Mouse (Mus musculus) hindbrain, postnatal 0 days (tissue): ENCODE results near the gene Adamtsl4. TPM values are rescaled to one million over a fixed set of nuclear protein-coding genes. Genes with fewer than 3 reads are reported as not detected.

Experiments used
- ATAC-seq: fragments of 200-750 bp; cut with Nextera tagmentation; 2 replicates; pipeline ENCODE4 v1.8.0; 2017; ENCODE audit warnings: mild to moderate bottlenecking, moderate TSS enrichment, moderate library complexity
- DNase-seq: peaks from one replicate; pipeline ENCODE4 v3.0.0-alpha.2; 2015; ENCODE audit warnings: low spot score
- H3K27ac ChIP-seq: fragments of 300-500 bp; sonication (generic); 2 replicates; pipeline ENCODE4 v1.5.1; 2014; ENCODE audit warnings: mild to moderate bottlenecking
- H3K27me3 ChIP-seq: fragments of 300-500 bp; sonication (generic); 2 replicates; pipeline ENCODE4 v1.6.1; 2014; ENCODE audit warnings: low read length, mixed read lengths; ENCODE audit not compliant: insufficient read depth
- H3K36me3 ChIP-seq: fragments of 300-500 bp; sonication (generic); 2 replicates; pipeline ENCODE4 v1.6.1; 2014; ENCODE audit warnings: low read length, mixed read lengths; ENCODE audit not compliant: insufficient read depth
- H3K4me1 ChIP-seq: fragments of 300-500 bp; sonication (generic); 2 replicates; pipeline ENCODE4 v1.6.1; 2014; ENCODE audit warnings: antibody characterized with exemption, low read length, mixed read lengths; ENCODE audit not compliant: insufficient read depth
- H3K4me2 ChIP-seq: fragments of 300-500 bp; sonication (generic); 2 replicates; pipeline ENCODE4 v1.6.1; 2014; ENCODE audit warnings: low read depth, mild to moderate bottlenecking, low read length, moderate library complexity, mixed read lengths
- H3K4me3 ChIP-seq: fragments of 300-500 bp; sonication (generic); 2 replicates; pipeline ENCODE4 v1.5.1; 2014; ENCODE audit warnings: low read length
- H3K9ac ChIP-seq: fragments of 300-500 bp; sonication (generic); replicated peaks from 2 replicates; pipeline ENCODE4 v1.6.1; 2014; ENCODE audit warnings: mild to moderate bottlenecking, low read length, moderate library complexity, mixed read lengths
- H3K9me3 ChIP-seq: fragments of 300-500 bp; sonication (generic); 2 replicates; pipeline ENCODE4 v1.6.1; 2016; ENCODE audit warnings: low read length, mixed read lengths
- CTCF ChIP-seq: IDR thresholded peaks from 2 replicates; pipeline ENCODE4 v1.5.1; 2016; ENCODE audit warnings: antibody characterized with exemption, control low read depth, low read depth
- WGBS: fragments of 180-500 bp; shearing (Covaris S2); extraction: QIAGEN DNeasy Blood & Tissue Kit; methylation state at CpG from one replicate; pipeline ENCODE4 v1.1.7; 2014; 5-methylcytosine and 5-hydroxymethylcytosine counted together
- polyA plus RNA-seq: library from polyadenylated mRNA; unstranded; fragments of >200 nt; fragmentation: Nextera tagmentation; extraction: Ambion mirVana; gene quantifications from 2 replicates; pipeline ENCODE4 v1.2.1, GENCODE M21; 2015
- total RNA-seq: library from RNA; depleted of rRNA; stranded (reverse); fragments of >200 nt; gene quantifications from 2 replicates; pipeline ENCODE4 v1.2.3, GENCODE M21; 2014

Gene Adamtsl4
- total and polyA plus RNA-seq, 2 experiments from 2014 or later, result 1.6 to 2.1 TPM

- ATAC-seq (no peak), DNase-seq (no peak)
- Histone ChIP-seq H3K9me3 (no peaks in the 10 kb centered on the region), H3K36me3 (no peaks in the 10 kb centered on the region), H3K27me3 (no peaks in the 10 kb centered on the region), H3K4me2 (no peak overlapping the region), H3K9ac (no peak overlapping the region), H3K4me3 (no peak overlapping the region), H3K4me1 (no peaks in the 10 kb centered on the region), H3K27ac (no peak overlapping the region)
- no peak for TF ChIP-seq CTCF
- 86% methylated on average over 7 of the region's 7 CpGs for WGBS
Measured at GRCm38 (mm10) chr3:95730431-95730830, 42.7 kb upstream of the Adamtsl4 start.

- Histone ChIP-seq H3K4me1 (no peaks in the 10 kb centered on the region), H3K36me3 (no peaks in the 10 kb centered on the region)
Measured at GRCm38 (mm10) chr3:95728906-95729305, 41.2 kb upstream of the Adamtsl4 start.

GRCm38 (mm10) chr3:95726696-95727358 is 39.1 kb upstream of the Adamtsl4 start:
- DNase-seq (no peak), ATAC-seq (no peak)
- no peak for TF ChIP-seq CTCF
- no peaks in the 10 kb centered on the region for H3K9me3 ChIP-seq
- no peaks in the 10 kb centered on the region for H3K36me3 ChIP-seq
- no peaks in the 10 kb centered on the region for H3K27me3 ChIP-seq
- H3K9ac ChIP-seq, result no peak overlapping the region
- no peaks in the 10 kb centered on the region for H3K4me1 ChIP-seq
- H3K4me3 ChIP-seq, result no peak overlapping the region
- WGBS, result 63% methylated on average over 7 of the region's 7 CpGs
- no peak overlapping the region for H3K27ac ChIP-seq
- H3K4me2 ChIP-seq, result no peak overlapping the region

More at GRCm38 (mm10) chr3:95728906-95729305, 41.2 kb upstream of the Adamtsl4 start:
- WGBS, result 76% methylated on average over 2 of the region's 2 CpGs
- Histone ChIP-seq H3K4me3 (no peak overlapping the region), H3K4me2 (no peak overlapping the region), H3K27me3 (no peaks in the 10 kb centered on the region), H3K9ac (no peak overlapping the region), H3K27ac (no peak overlapping the region), H3K9me3 (no peaks in the 10 kb centered on the region)
- no peak for DNase-seq
- TF ChIP-seq CTCF, result no peak
- no peak for ATAC-seq

GRCm38 (mm10) chr3:95725863-95726262 is 38.1 kb upstream of the Adamtsl4 start:
- Histone ChIP-seq H3K36me3 (no peaks in the 10 kb centered on the region), H3K4me1 (no peaks in the 10 kb centered on the region), H3K27me3 (no peaks in the 10 kb centered on the region), H3K27ac (no peak overlapping the region), H3K4me2 (no peak overlapping the region), H3K4me3 (no peak overlapping the region), H3K9ac (no peak overlapping the region), H3K9me3 (no peaks in the 10 kb centered on the region)
- ATAC-seq (no peak), DNase-seq (no peak)
- TF ChIP-seq CTCF, result no peak
- 81% methylated on average over 7 of the region's 7 CpGs for WGBS

GRCm38 (mm10) chr3:95722386-95722785 is 34.7 kb upstream of the Adamtsl4 start:
- no peaks in the 10 kb centered on the region for H3K27me3 ChIP-seq
- H3K9ac ChIP-seq, result no peak overlapping the region
- WGBS, result 77% methylated on average over 3 of the region's 3 CpGs
- H3K9me3 ChIP-seq, result no peaks in the 10 kb centered on the region
- no peak for ATAC-seq
- DNase-seq, result no peak
- H3K36me3 ChIP-seq, result no peaks in the 10 kb centered on the region
- no peak for TF ChIP-seq CTCF
- H3K27ac ChIP-seq, result no peak overlapping the region
- no peak overlapping the region for H3K4me2 ChIP-seq
- H3K4me3 ChIP-seq, result no peak overlapping the region
- H3K4me1 ChIP-seq, result no peaks in the 10 kb centered on the region

GRCm38 (mm10) chr3:95718153-95718552 is 30.4 kb upstream of the Adamtsl4 start:
- 94% methylated on average over 2 of the region's 2 CpGs for WGBS
- no peak for TF ChIP-seq CTCF
- Histone ChIP-seq H3K4me2 (no peak overlapping the region), H3K27ac (no peak overlapping the region), H3K9ac (no peak overlapping the region), H3K4me1 (no peaks in the 10 kb centered on the region), H3K9me3 (no peaks in the 10 kb centered on the region), H3K27me3 (no peaks in the 10 kb centered on the region), H3K4me3 (no peak overlapping the region), H3K36me3 (no peaks in the 10 kb centered on the region)
- ATAC-seq (no peak), DNase-seq (no peak)

- no peak overlapping the region for H3K4me3 ChIP-seq
- DNase-seq (no peak), ATAC-seq (no peak)
- H3K9me3 ChIP-seq, result no peaks in the 10 kb centered on the region
- H3K9ac ChIP-seq, result no peak overlapping the region
- no peaks in the 10 kb centered on the region for H3K27me3 ChIP-seq
- H3K4me2 ChIP-seq, result no peak overlapping the region
- H3K36me3 ChIP-seq, result no peaks in the 10 kb centered on the region
- no peaks in the 10 kb centered on the region for H3K4me1 ChIP-seq
- 87% methylated on average over 1 of the region's 1 CpGs for WGBS
- no peak for TF ChIP-seq CTCF
- H3K27ac ChIP-seq, result no peak overlapping the region
Measured at GRCm38 (mm10) chr3:95716075-95716474, 28.4 kb upstream of the Adamtsl4 start.
